9 mouse cellular contexts compared by ENCODE assay signal in genomic region chr19:24241799-24242546, GRCm38 (mm10). TPM values are rescaled to one million over a fixed set of nuclear protein-coding genes. Genes with fewer than 3 reads are reported as not detected.
A peak's percentile ranks its signal among the peaks of the same experiment; 100 is the strongest.
DNase-seq lines count a peak whose midpoint lies in the region; ATAC-seq and TF ChIP-seq lines count a peak whose summit lies in the region.
"Had no signal": no experiment of that assay in that cellular context is flagged by ENCODE, and none has a peak within 500 bp of the region (broad histone marks: within the 10 kb centered on the region; RNA-seq: fewer than 3 reads in every experiment).

No protein-coding gene starts in this region.

- H3K4me1 ChIP-seq in kidney, embryonic 16.5 days (ENCODE audit: insufficient read depth, low read length) = peaks cover 28% of the 10 kb centered on the region
- peaks cover 9% of the 10 kb centered on the region for H3K4me1 ChIP-seq in neural tube, embryonic 11.5 days (ENCODE audit: control insufficient read depth, insufficient read depth, low read length)

- TF ChIP-seq CTCF in brain, embryonic 14.5 days (IDR thresholded peaks at IDR 0.05; ENCODE audit: borderline replicate concordance, extremely low read depth, insufficient read depth, insufficient read length) = no peak

- H3K9me3 ChIP-seq in kidney, embryonic 16.5 days (ENCODE audit: low read length) = no peaks in the 10 kb centered on the region
- no peaks in the 10 kb centered on the region for H3K9me3 ChIP-seq in neural tube, embryonic 11.5 days (ENCODE audit: control insufficient read depth, low read length)

- peak; percentile 14 for DNase-seq in adrenal gland, postnatal 10 days
- no peak for DNase-seq in adrenal gland, postnatal 4 days (ENCODE audit: low spot score in 2 of 2)
- no peak for DNase-seq in kidney, adult 9 months
- peak; percentile 32 for DNase-seq in brain, embryonic 14.5 days (ENCODE audit: low read depth)
- peak; percentile 67 for DNase-seq in neural tube, embryonic 11.5 days (ENCODE audit: low spot score)
- no peak for DNase-seq in gastrocnemius, postnatal 14 days
- no peak for DNase-seq in spleen, postnatal 10 days (ENCODE audit: low spot score in 2 of 2)

- H3K27ac ChIP-seq in kidney, embryonic 16.5 days (ENCODE audit: low read length) = peak overlapping the region; percentile 25
- no peak overlapping the region for H3K27ac ChIP-seq in neural tube, embryonic 11.5 days (ENCODE audit: low read depth, low read length)

- H3K4me3 ChIP-seq in kidney, embryonic 16.5 days (ENCODE audit: low read length) = no peak overlapping the region
- no peak overlapping the region for H3K4me3 ChIP-seq in neural tube, embryonic 11.5 days (ENCODE audit: low read depth, low read length)

- no peaks in the 10 kb centered on the region for H3K27me3 ChIP-seq in kidney, embryonic 16.5 days (ENCODE audit: insufficient read depth, low read length)
- no peaks in the 10 kb centered on the region for H3K27me3 ChIP-seq in neural tube, embryonic 11.5 days (ENCODE audit: control insufficient read depth, insufficient read depth, low read length)

- H3K9ac ChIP-seq in kidney, embryonic 16.5 days (replicated peaks; ENCODE audit: low read length) = peak overlapping the region; percentile 5; the same call in 1 of the 2 replicates
- H3K9ac ChIP-seq in neural tube, embryonic 11.5 days (ENCODE audit: low read length) = no peak overlapping the region

- WGBS in kidney, embryonic 16.5 days = 6% methylated on average over 14 of the region's 14 CpGs
- 21% methylated on average over 14 of the region's 14 CpGs for WGBS in neural tube, embryonic 11.5 days

- no peak for TF ChIP-seq POLR2A in brain, embryonic 14.5 days (IDR thresholded peaks at IDR 0.05; ENCODE audit: borderline replicate concordance, extremely low read depth, insufficient read depth, insufficient read length, poor library complexity, severe bottlenecking)

- H3K4me2 ChIP-seq in kidney, embryonic 16.5 days (replicated peaks; ENCODE audit: low read depth, low read length) = peak overlapping the region; percentile 15; the same call in 1 of the 2 replicates
- no peak overlapping the region for H3K4me2 ChIP-seq in neural tube, embryonic 11.5 days (ENCODE audit: low read depth)

- no peaks in the 10 kb centered on the region for H3K36me3 ChIP-seq in kidney, embryonic 16.5 days (ENCODE audit: insufficient read depth, low read length)
- no peaks in the 10 kb centered on the region for H3K36me3 ChIP-seq in neural tube, embryonic 11.5 days (ENCODE audit: control insufficient read depth, insufficient read depth, low read length)

- intact Hi-C loops in gastrocnemius, postnatal 14 days (cut with DNase I; ENCODE audit: low total_unique reads) = no loop called here

- ATAC-seq in kidney, embryonic 16.5 days (ENCODE audit: low FRiP score, low TSS enrichment) = peak; percentile 88
- no peak for ATAC-seq in neural tube, embryonic 11.5 days (ENCODE audit: insufficient read depth, low FRiP score, low TSS enrichment)
- ATAC-seq: lung, postnatal 0 days had no signal

RNA-seq across cellular contexts. Expression of gene Tjp2, which starts 17.1 kb away (rescaled TPM):
- total RNA-seq in adrenal gland, postnatal 10 days (2021) = 10 to 100 TPM; 11.9 to 14.9 TPM
- 10 to 100 TPM; 14.5 to 17.3 TPM for total RNA-seq in adrenal gland, postnatal 4 days (2021)
- polyA plus RNA-seq in kidney, embryonic 16.5 days (2015; fragmentation: Nextera tagmentation; extraction: Ambion mirVana) = 31.0 and 33.2 TPM in 2 replicates
- 10.5 and 12.9 TPM in 2 replicates for polyA plus RNA-seq in brain, embryonic 14.5 days (2012; rRNA removed)
- 31.9 and 32.5 TPM in 2 replicates for polyA plus RNA-seq in neural tube, embryonic 11.5 days (2014; fragmentation: Nextera tagmentation; extraction: Ambion mirVana)
- total RNA-seq in gastrocnemius, postnatal 14 days (2021) = 1 to 10 TPM; 7.0 to 8.8 TPM

RNA-seq across cellular contexts. Expression of gene Fxn, which starts 38.4 kb away (rescaled TPM):
- total RNA-seq in adrenal gland, postnatal 10 days (2021) = 10 to 100 TPM; 18.0 to 22.1 TPM
- total RNA-seq in adrenal gland, postnatal 4 days (2021) = 10 to 100 TPM; 24.3 to 24.4 TPM
- 54.6 and 59.1 TPM in 2 replicates for polyA plus RNA-seq in kidney, embryonic 16.5 days (2015; fragmentation: Nextera tagmentation; extraction: Ambion mirVana)
- polyA plus RNA-seq in brain, embryonic 14.5 days (2012; rRNA removed) = 20.7 and 25.3 TPM in 2 replicates
- 47.6 and 49.1 TPM in 2 replicates for polyA plus RNA-seq in neural tube, embryonic 11.5 days (2014; fragmentation: Nextera tagmentation; extraction: Ambion mirVana)
- 10 to 100 TPM; 19.8 to 20.8 TPM for total RNA-seq in gastrocnemius, postnatal 14 days (2021)

Comparison
In these comparisons a context has a peak if more than half of its experiments do, and no peak if none do; other contexts are left out.
1. DNase-seq: peak in adrenal gland, postnatal 10 days (single experiment), brain, embryonic 14.5 days (single experiment) and neural tube, embryonic 11.5 days (single experiment); none in adrenal gland, postnatal 4 days (0 of 2), kidney, adult 9 months (single experiment), gastrocnemius, postnatal 14 days (single experiment) and spleen, postnatal 10 days (0 of 2).